Comparison of ENCODE assay signal across 16 mouse cellular contexts in the genomic region with DNA sequence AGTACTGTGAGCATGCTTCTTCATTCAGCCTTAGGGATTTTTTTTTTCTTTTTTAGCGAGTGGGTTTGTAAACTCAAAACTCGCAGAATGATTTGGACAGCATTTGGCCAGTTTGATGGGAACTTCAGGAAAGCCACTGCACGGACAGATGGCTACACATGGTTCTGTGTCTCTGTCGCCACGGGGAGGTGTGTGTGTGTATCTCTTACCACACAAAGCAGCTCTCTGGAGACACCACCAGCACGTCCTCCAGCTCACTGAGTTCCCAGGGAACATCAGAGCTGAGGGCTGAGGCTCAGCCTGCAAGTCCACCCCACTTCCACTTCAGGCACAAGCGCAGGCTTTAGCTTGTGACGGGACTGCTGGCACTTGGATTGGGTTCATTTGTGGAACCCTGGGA. TPM values are rescaled to one million over a fixed set of nuclear protein-coding genes. Genes with fewer than 3 reads are reported as not detected.
A peak's percentile ranks its signal among the peaks of the same experiment; 100 is the strongest.
DNase-seq lines count a peak whose midpoint lies in the region; ATAC-seq and TF ChIP-seq lines count a peak whose summit lies in the region.
"Had no signal": no experiment of that assay in that cellular context is flagged by ENCODE, and none has a peak within 500 bp of the region (broad histone marks: within the 10 kb centered on the region; RNA-seq: fewer than 3 reads in every experiment).

No protein-coding gene starts in this region.

- peak overlapping the region; percentile 31; the same call in 1 of the 2 replicates for H3K4me2 ChIP-seq in heart, embryonic 16.5 days (ENCODE audit: low read depth, low read length)
- H3K4me2 ChIP-seq in liver, postnatal 0 days (ENCODE audit: low read depth, low read length), result no peak overlapping the region
- H3K4me2 ChIP-seq: forebrain, embryonic 13.5 days; hindbrain, embryonic 13.5 days; liver, embryonic 11.5 days; lung, embryonic 15.5 days had no signal

- no peak for DNase-seq in heart, adult 2 months
- DNase-seq in heart, postnatal 10 days, result no peak
- no peak for DNase-seq in heart, adult 8-10 months (ENCODE audit: low spot score)
- no peak for DNase-seq in liver, postnatal 0 days
- DNase-seq: adrenal gland, postnatal 14 days; kidney, postnatal 36 days; right cerebral cortex, postnatal 4 days had no signal

- H3K9me3 ChIP-seq in heart, embryonic 16.5 days (replicated peaks; ENCODE audit: control insufficient read depth, low read length), result no peaks in the 10 kb centered on the region
- no peaks in the 10 kb centered on the region for H3K9me3 ChIP-seq in megakaryocyte, embryonic 14.5 days
- H3K9me3 ChIP-seq in liver, postnatal 0 days (ENCODE audit: low read length), result no peaks in the 10 kb centered on the region
- H3K9me3 ChIP-seq: forebrain, embryonic 13.5 days; hindbrain, embryonic 13.5 days; lung, embryonic 15.5 days had no signal

- no peak overlapping the region for H3K4me3 ChIP-seq in heart, adult 2 months
- H3K4me3 ChIP-seq in heart, embryonic 16.5 days (ENCODE audit: low read length), result no peak overlapping the region
- H3K4me3 ChIP-seq in megakaryocyte, embryonic 14.5 days (replicated peaks), result peak overlapping the region; percentile 42
- no peak overlapping the region for H3K4me3 ChIP-seq in liver, postnatal 0 days (ENCODE audit: low read depth, low read length)
- H3K4me3 ChIP-seq: erythroblast, embryonic 14.5 days; forebrain, embryonic 13.5 days; hindbrain, embryonic 13.5 days; lung, embryonic 15.5 days had no signal

- H3K79me2 ChIP-seq in heart, adult 2 months (replicated peaks; ENCODE audit: control insufficient read depth, insufficient read depth, low read length), result no peaks in the 10 kb centered on the region; the same call in 1 of the 2 replicates

- WGBS in heart, adult 2 months, result 36% methylated on average over 8 of the region's 8 CpGs
- 39% methylated on average over 8 of the region's 8 CpGs for WGBS in heart, embryonic 16.5 days
- WGBS in liver, postnatal 0 days (ENCODE audit: insufficient replicate concordance), result 69% methylated on average over 8 of the region's 8 CpGs

- no peak for TF ChIP-seq CTCF in heart, adult 2 months (IDR thresholded peaks at IDR 0.05)
- no peak for TF ChIP-seq CTCF in liver, postnatal 0 days (IDR thresholded peaks at IDR 0.05; ENCODE audit: low read depth)

- no peak for TF ChIP-seq EP300 in heart, adult 2 months (IDR thresholded peaks at IDR 0.05; ENCODE audit: insufficient read depth, low read depth, low read length)
- TF ChIP-seq EP300 in liver, postnatal 0 days (IDR thresholded peaks at IDR 0.05; ENCODE audit: low read depth), result no peak

- no peaks in the 10 kb centered on the region for H3K27me3 ChIP-seq in heart, adult 2 months (ENCODE audit: control insufficient read depth, insufficient read depth, low read length)
- no peaks in the 10 kb centered on the region for H3K27me3 ChIP-seq in heart, embryonic 16.5 days (ENCODE audit: control insufficient read depth, insufficient read depth, low read length)
- H3K27me3 ChIP-seq in megakaryocyte, embryonic 14.5 days (replicated peaks), result peaks cover 9% of the 10 kb centered on the region
- H3K27me3 ChIP-seq in liver, postnatal 0 days (ENCODE audit: insufficient read depth, low read length), result no peaks in the 10 kb centered on the region
- H3K27me3 ChIP-seq: lung, embryonic 15.5 days had no signal

- peak overlapping the region; percentile 91 for H3K27ac ChIP-seq in heart, adult 2 months
- H3K27ac ChIP-seq in heart, embryonic 16.5 days (ENCODE audit: low read length), result peak overlapping the region; percentile 98
- H3K27ac ChIP-seq in liver, postnatal 0 days (ENCODE audit: low read depth), result no peak overlapping the region
- H3K27ac ChIP-seq: forebrain, embryonic 13.5 days; hindbrain, embryonic 13.5 days; lung, embryonic 15.5 days; stomach, postnatal 0 days had no signal

- no peak for TF ChIP-seq POLR2A in heart, adult 2 months (IDR thresholded peaks at IDR 0.05; ENCODE audit: insufficient read depth, low read depth, low read length)

- intact Hi-C loops in heart, adult 2 months (cut with DNase I), result loop anchor here (5.0 kb wide), 1 partner anchor 122 kb away; no protein-coding TSS in a partner anchor
- intact Hi-C loops in heart, postnatal 10 days (cut with DNase I), result no loop called here

- H3K36me3 ChIP-seq in heart, adult 2 months (ENCODE audit: control insufficient read depth, insufficient read depth, low read length), result no peaks in the 10 kb centered on the region
- no peaks in the 10 kb centered on the region for H3K36me3 ChIP-seq in heart, embryonic 16.5 days (ENCODE audit: control insufficient read depth, insufficient read depth)
- peaks cover 23% of the 10 kb centered on the region for H3K36me3 ChIP-seq in megakaryocyte, embryonic 14.5 days (replicated peaks; ENCODE audit: low read length)
- H3K36me3 ChIP-seq in liver, postnatal 0 days (replicated peaks; ENCODE audit: insufficient read depth, low read length), result no peaks in the 10 kb centered on the region
- H3K36me3 ChIP-seq: hindbrain, embryonic 13.5 days; lung, embryonic 15.5 days had no signal

- H3K4me1 ChIP-seq in heart, adult 2 months (ENCODE audit: control insufficient read depth, insufficient read depth, low read length), result peaks cover 34% of the 10 kb centered on the region
- peaks cover 65% of the 10 kb centered on the region for H3K4me1 ChIP-seq in heart, embryonic 16.5 days (ENCODE audit: control insufficient read depth, insufficient read depth, low read length)
- H3K4me1 ChIP-seq in megakaryocyte, embryonic 14.5 days, result peaks cover 93% of the 10 kb centered on the region
- H3K4me1 ChIP-seq in liver, postnatal 0 days (ENCODE audit: insufficient read depth), result peaks cover 5% of the 10 kb centered on the region; the same call in 1 of the 2 replicates

- ATAC-seq in heart, embryonic 16.5 days (replicated peaks; ENCODE audit: extremely low read depth, insufficient read depth, low FRiP score), result peak; percentile 34
- no peak for ATAC-seq in megakaryocyte, adult 5-6 weeks (ENCODE audit: poor library complexity, severe bottlenecking)
- no peak for ATAC-seq in liver, postnatal 0 days
- ATAC-seq: forebrain, embryonic 13.5 days had no signal

- peak overlapping the region; percentile 2; the same call in 1 of the 2 replicates for H3K9ac ChIP-seq in heart, adult 2 months (ENCODE audit: low read depth, low read length)
- H3K9ac ChIP-seq in heart, embryonic 16.5 days (ENCODE audit: low read length), result peak overlapping the region; percentile 64
- no peak overlapping the region for H3K9ac ChIP-seq in liver, postnatal 0 days (replicated peaks)
- H3K9ac ChIP-seq: forebrain, embryonic 13.5 days; hindbrain, embryonic 13.5 days; lung, embryonic 15.5 days had no signal

RNA-seq across cellular contexts. Expression of gene Parvb, which starts 22.5 kb away (rescaled TPM):
- total RNA-seq in heart, adult 2 months (2021), result 100 to 1,000 TPM in 1 of 2 experiments, 10 to 100 TPM in 1; 99.4 to 116 TPM
- 58.5 and 61.6 TPM in 2 replicates for polyA plus RNA-seq in heart, adult 2 months (2012; rRNA removed)
- 100 to 1,000 TPM; 165 to 174 TPM for total RNA-seq in heart, postnatal 10 days (2021)
- 13.2 and 15.5 TPM in 2 replicates for polyA plus RNA-seq in heart, embryonic 16.5 days (2015; fragmentation: Nextera tagmentation; extraction: Ambion mirVana)
- total RNA-seq in heart, adult 8-10 months (2022), result 100 to 1,000 TPM in 2 of 4 experiments, 10 to 100 TPM in 2; 78.8 to 113 (median 105) TPM
- 524 and 845 TPM in 2 replicates for polyA plus RNA-seq in megakaryocyte, embryonic 14.5 days (2012; ENCODE audit: insufficient read depth, low replicate concordance)
- 32.7 and 38.8 TPM in 2 replicates for total RNA-seq in megakaryocyte, adult 5-6 weeks (2015)
- 9.5 and 10.6 TPM in 2 replicates for total RNA-seq in megakaryocyte, adult 5-6 weeks (2017)
- 4.9 and 6.0 TPM in 2 replicates for polyA plus RNA-seq in liver, postnatal 0 days (2015; fragmentation: Nextera tagmentation; extraction: Ambion mirVana)
